Mouse (Mus musculus) heart, adult 18-20 months (tissue): ENCODE measurements around the gene Trim33. TPM values are rescaled to one million over a fixed set of nuclear protein-coding genes. Genes with fewer than 3 reads are reported as not detected.
A peak's percentile ranks its signal among the peaks of the same experiment; 100 is the strongest.

Source experiments
- DNase-seq, 2 experiments: peaks; one replicate each; pipeline ENCODE4 v3.0.0; 2021 to 2022; ENCODE audit warnings: mixed read lengths in 1 of 2
- total RNA-seq, 2 experiments: library from RNA; stranded (reverse); gene quantifications; 2 replicates each; pipeline ENCODE4 v1.2.3; 2021

Trim33 gene
- total RNA-seq, 2 experiments from 2014 or later = 14.2 to 17.2 TPM

DNA sequence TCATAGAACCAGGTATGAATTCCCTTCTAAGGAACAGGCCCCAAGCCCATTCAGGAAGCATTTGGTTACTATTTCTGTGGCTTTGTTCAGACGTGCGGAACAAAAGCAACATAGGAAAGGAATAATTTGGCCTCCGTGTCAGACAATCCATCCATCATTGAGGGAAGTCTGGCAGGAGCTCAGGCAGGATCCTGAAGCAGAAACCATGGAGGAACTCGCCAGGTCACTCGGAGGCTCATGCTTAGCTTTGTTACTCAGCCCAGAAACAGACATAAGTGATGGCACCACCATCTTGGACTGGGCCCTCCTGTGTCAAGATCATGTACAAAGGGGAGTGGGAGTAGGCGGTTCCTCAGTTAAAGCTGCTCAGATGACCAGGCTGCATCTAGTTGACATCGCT, 82.1 kb downstream of the Trim33 start:
- DNase-seq = no peak

GRCm38 (mm10) chr3:103364182-103364945, 85.3 kb downstream of the Trim33 start:
- DNase-seq = no peak

DNA sequence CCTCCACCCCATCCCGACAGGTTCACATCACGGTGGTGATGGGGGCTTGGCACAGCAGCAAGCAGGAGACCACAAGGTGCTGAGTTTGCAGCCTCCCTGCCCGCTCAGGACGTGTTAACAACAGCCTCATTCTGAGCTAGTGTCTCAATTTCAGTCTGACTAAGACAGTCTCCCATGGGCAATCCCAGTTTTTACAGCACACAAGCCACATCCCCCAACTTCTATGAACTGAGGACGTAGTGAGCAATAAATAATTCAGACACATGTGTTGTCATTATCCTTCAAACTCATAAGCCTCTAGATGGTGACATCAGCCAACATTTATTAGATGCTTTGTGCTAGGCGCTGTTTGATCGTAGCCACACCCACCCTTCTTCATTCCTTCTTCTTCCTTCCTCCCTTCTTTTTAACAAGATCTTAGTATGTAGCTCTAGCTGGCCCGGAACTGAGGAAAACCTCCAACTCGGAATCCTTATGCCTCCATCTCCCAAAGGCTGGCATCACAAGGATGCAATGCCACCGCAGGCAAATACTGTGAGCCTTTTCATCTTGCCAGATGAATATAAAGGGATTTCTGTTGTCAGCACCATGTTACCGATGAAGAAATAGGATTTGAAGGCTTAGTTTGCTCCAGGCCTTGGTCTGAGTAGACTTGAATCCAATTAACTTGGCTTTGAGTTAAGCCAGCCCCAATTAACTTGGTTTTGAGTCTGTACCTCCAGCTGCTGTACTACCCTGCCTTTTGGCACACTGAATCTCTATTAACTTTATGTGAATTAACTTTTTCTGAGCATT, 88.3 kb downstream of the Trim33 start:
- DNase-seq = no peak

DNA sequence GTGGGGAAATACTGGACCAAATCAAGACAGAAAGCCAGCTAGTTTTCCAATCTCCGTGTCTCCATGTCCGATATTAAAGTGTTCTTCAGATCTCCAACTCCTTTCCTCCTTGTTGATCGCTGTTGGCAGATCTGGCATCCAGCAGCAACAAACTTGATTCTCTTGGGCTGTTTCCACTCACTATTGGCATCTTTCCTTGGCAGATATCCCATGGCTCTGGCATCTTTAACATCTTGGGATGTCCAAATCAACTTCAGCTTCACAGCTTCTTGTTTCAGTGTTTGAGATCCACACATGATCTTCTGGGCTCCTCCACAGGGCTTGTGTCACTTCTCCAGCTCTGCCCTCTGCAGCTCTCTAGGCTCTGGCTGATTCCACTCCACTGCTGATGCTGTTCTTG, 89.6 kb downstream of the Trim33 start:
- no peak for DNase-seq

- DNase-seq = peak; percentile 40 to 64
Measured at GRCm38 (mm10) chr3:103374028-103374427, 94.9 kb downstream of the Trim33 start.

DNA sequence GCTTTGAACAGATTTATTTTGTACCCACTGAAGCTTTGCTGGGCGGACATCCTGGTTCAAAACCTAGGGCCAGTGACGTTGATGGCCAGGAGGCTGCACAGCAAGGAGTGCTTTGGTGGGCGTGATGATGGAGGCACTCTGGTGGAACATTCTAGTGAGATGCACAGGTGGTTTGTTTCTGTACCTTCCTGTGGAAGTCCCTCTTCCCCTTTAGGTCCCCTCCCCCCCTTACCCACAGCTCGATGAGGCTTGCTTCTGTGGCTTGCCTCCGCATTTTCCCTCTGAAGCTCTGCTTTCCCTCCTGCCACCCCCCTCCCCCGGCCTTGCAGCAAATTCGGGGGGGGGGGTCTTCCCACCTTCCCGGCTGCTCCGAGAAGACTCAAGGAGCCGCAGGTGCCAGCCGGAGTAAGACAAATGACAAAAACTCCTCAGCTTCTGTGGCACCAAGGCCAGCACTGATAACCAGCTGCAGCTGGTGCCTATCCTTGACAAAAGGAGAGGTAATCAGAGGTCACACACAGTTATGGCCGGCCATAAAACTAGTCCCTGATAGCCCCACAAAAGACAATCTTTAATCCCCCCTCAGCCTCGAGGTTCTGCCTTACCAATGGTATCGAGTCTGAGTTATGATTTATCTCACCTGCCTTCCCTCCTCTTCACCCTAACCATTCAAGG, 96.2 kb downstream of the Trim33 start:
- DNase-seq = no peak

GRCm38 (mm10) chr3:103378018-103378417, 98.9 kb downstream of the Trim33 start:
- DNase-seq = peak in 1 of 2 experiments; percentile 67

- DNase-seq = no peak
Measured at GRCm38 (mm10) chr3:103379371-103379770, 100.3 kb downstream of the Trim33 start.

DNA sequence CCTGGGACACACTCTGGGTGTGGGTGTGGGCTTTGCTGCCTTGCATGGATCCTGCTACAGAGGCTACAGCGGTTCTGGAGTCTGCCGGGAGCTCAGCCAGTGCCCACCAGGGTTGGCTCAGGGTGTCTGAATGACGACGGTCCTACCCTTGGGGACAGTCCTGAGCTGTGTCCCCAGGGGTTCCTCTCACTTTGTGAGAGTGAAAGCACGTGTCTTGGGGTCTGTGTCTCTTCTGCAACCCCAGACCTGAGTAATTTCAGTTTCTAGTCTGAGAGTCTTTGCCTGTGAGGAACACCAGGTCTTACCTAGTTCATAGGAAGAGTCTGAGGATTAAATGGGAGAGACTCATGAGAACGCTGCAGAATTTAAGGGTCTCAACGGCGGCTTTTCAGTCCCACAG, 101.7 kb downstream of the Trim33 start:
- no peak for DNase-seq

- DNase-seq = no peak
Measured at GRCm38 (mm10) chr3:103381441-103381840, 102.3 kb downstream of the Trim33 start.

GRCm38 (mm10) chr3:103382872-103383567, 103.9 kb downstream of the Trim33 start:
- peak; percentile 90 to 93 for DNase-seq

GRCm38 (mm10) chr3:103384486-103384885, 105.4 kb downstream of the Trim33 start:
- DNase-seq = no peak

GRCm38 (mm10) chr3:103384949-103385348, 105.9 kb downstream of the Trim33 start:
- DNase-seq = no peak

GRCm38 (mm10) chr3:103385383-103386291, 106.5 kb downstream of the Trim33 start:
- DNase-seq = no peak

DNA sequence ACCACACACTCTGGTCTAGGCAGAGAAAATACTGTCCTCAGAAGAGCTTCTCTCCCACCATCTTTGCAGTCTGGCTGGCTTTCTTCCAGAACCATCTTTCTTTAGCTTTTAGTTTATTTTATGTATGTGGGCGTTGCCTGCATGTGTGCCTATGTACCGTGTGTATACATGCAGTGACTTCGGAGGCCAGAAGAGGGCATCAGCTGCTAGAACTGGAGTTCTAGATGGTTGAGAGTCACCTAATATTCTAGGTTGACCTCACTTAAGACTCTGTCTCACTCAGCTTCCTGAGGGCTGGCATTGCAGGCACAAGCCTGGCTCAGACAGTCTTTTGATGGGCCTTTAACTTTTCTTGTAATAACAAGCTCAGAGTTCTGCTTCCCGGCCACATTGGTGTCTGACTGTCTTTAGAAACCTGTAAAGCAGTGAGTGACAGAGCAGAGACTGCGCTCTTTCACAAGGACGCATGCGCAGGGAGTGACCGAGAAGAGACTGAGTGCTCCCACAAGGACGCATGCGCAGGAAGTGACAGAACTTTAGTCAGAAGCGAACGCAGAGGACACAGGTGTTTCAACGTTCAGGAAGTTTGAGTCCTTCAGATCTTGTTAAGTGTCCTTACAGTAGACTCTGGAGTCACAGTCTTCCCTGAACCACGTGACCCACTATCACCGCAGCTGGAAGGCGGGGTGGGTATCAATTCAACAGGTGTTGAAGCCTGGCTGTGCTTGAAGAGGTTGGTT, 107.4 kb downstream of the Trim33 start:
- no peak for DNase-seq

- DNase-seq = peak; percentile 32 to 72
Measured at GRCm38 (mm10) chr3:103392613-103393258, 113.6 kb downstream of the Trim33 start.

GRCm38 (mm10) chr3:103393283-103394060, 114.4 kb downstream of the Trim33 start:
- DNase-seq = no peak

DNA sequence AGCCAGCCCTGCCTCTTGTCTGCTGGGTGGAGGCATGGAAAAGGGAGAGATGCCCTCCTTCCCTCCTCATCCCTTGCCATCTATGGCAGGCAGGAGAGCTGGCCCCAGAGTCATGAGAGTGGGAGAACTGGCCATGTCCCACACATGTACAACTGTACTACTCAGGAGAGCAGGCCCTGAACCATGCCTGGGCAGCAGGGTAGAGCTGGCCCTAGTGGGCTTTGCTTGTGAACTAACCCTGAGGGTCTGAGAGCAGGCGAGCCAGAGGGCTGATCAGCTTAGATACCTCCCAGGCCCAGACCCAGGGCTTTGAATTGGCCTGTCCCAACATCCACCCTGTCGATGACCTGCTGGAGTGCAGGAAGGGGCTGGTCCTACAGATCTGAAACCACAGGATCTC, 115.0 kb downstream of the Trim33 start:
- DNase-seq = no peak

- DNase-seq = no peak
Measured at GRCm38 (mm10) chr3:103397523-103397922, 118.4 kb downstream of the Trim33 start.
